Mouse (Mus musculus) midbrain, embryonic 16.5 days (tissue): ENCODE measurements around the gene Slc26a1. TPM values are rescaled to one million over a fixed set of nuclear protein-coding genes. Genes with fewer than 3 reads are reported as not detected.

Experiments used
- ATAC-seq: fragments of 200-750 bp; cut with Nextera tagmentation; 2 replicates; pipeline ENCODE4 v1.8.0; 2017; ENCODE audit warnings: moderate TSS enrichment
- H3K27ac ChIP-seq: fragments of 300-500 bp; sonication (generic); 2 replicates; pipeline ENCODE4 v1.5.1; 2014; ENCODE audit warnings: mild to moderate bottlenecking, low read length, mixed read lengths
- H3K27me3 ChIP-seq: fragments of 300-500 bp; sonication (generic); 2 replicates; pipeline ENCODE4 v1.6.1; 2014; ENCODE audit warnings: low read depth, low read length, mixed read lengths; ENCODE audit not compliant: control insufficient read depth, insufficient read depth
- H3K36me3 ChIP-seq: fragments of 300-500 bp; sonication (generic); 2 replicates; pipeline ENCODE4 v1.6.1; 2014; ENCODE audit warnings: mild to moderate bottlenecking, low read length, moderate library complexity, mixed read lengths; ENCODE audit not compliant: control insufficient read depth, insufficient read depth
- H3K4me1 ChIP-seq: fragments of 300-500 bp; sonication (generic); 2 replicates; pipeline ENCODE4 v1.6.1; 2014; ENCODE audit warnings: mild to moderate bottlenecking, low read length, mixed read lengths; ENCODE audit not compliant: control insufficient read depth, insufficient read depth
- H3K4me2 ChIP-seq: fragments of 300-500 bp; sonication (generic); 2 replicates; pipeline ENCODE4 v1.6.1; 2014; ENCODE audit warnings: mild to moderate bottlenecking, low read length, mixed read lengths
- H3K4me3 ChIP-seq: fragments of 300-500 bp; sonication (generic); 2 replicates; pipeline ENCODE4 v1.5.1; 2014; ENCODE audit warnings: low read depth, mild to moderate bottlenecking, low read length, moderate library complexity, mixed read lengths
- H3K9ac ChIP-seq: fragments of 300-500 bp; sonication (generic); 2 replicates; pipeline ENCODE4 v1.6.1; 2014; ENCODE audit warnings: low read depth, low read length, mixed read lengths
- H3K9me3 ChIP-seq: fragments of 300-500 bp; sonication (generic); replicated peaks from 2 replicates; pipeline ENCODE4 v1.6.1; 2014; ENCODE audit warnings: mild to moderate bottlenecking, low read length, mixed read lengths; ENCODE audit not compliant: control insufficient read depth, poor library complexity, severe bottlenecking
- WGBS: fragments of 180-500 bp; shearing (Covaris S2); extraction: QIAGEN DNeasy Blood & Tissue Kit; methylation state at CpG from one replicate; pipeline ENCODE4 v1.1.7; 2014; 5-methylcytosine and 5-hydroxymethylcytosine counted together
- polyA plus RNA-seq: library from polyadenylated mRNA; unstranded; fragments of >200 nt; fragmentation: Nextera tagmentation; extraction: Ambion mirVana; gene quantifications from 2 replicates; pipeline ENCODE4 v1.2.1, GENCODE M21; 2015

Slc26a1 gene
- polyA plus RNA-seq, 1 experiment from 2014 or later: 4.3 TPM

DNA sequence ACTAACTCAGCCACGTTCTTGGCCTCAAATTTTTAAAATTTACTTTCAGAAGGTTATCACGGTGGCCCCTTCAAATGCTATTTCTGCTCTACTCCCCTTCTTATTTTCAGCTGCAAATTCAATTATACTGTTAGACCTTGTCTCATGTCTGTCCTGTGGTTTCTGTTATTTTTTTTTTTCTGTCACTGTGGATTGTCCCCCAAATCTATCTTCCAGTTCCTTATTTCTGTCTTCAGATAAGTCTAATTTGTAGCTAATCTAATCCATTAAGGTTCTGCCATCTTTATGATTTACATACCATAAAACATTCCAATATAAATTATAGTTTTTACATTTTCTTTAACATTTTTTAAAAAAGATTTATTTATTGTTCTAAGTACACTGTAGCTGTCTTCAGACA is 8.0 kb downstream of the Slc26a1 start:
- ATAC-seq: no peak
- no peaks in the 10 kb centered on the region for H3K27me3 ChIP-seq
- WGBS: 84% methylated on average over 2 of the region's 2 CpGs
- no peak overlapping the region for H3K9ac ChIP-seq
- H3K36me3 ChIP-seq: peaks cover 11% of the 10 kb centered on the region
- H3K4me3 ChIP-seq: no peak overlapping the region
- H3K4me1 ChIP-seq: peaks cover 11% of the 10 kb centered on the region
- no peak overlapping the region for H3K4me2 ChIP-seq
- H3K27ac ChIP-seq: no peak overlapping the region
- H3K9me3 ChIP-seq: no peaks in the 10 kb centered on the region

- Histone ChIP-seq H3K9me3 (no peaks in the 10 kb centered on the region), H3K27ac (no peak overlapping the region), H3K4me3 (no peak overlapping the region), H3K27me3 (no peaks in the 10 kb centered on the region), H3K9ac (no peak overlapping the region), H3K4me1 (peaks cover 12% of the 10 kb centered on the region), H3K4me2 (no peak overlapping the region), H3K36me3 (no peaks in the 10 kb centered on the region)
- WGBS: 37% methylated on average over 3 of the region's 3 CpGs
- ATAC-seq: no peak
These were observed 10.3 kb downstream of the Slc26a1 start for GRCm38 (mm10) chr5:108665066-108665465.

DNA sequence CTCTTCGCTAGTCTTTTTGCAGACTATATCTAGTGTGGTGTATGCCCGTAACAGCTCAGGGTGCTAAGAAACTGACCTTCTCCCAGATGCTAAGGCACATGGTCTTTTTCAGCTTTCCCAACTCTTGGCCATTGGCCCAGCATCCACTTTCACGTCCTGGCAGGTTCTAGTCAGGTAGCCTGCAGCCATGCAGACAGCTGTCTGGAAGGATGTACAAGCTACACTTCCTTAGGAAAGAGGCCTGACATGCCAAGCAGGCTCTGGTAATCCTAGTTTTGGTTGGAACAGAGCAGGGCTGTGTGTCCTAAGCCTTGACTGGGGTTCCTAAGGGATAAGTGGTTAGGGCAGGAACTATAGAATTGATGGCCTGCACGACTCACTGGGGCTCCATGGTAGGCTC is 12.6 kb downstream of the Slc26a1 start:
- H3K27ac ChIP-seq: no peak overlapping the region
- no peaks in the 10 kb centered on the region for H3K36me3 ChIP-seq
- no peak overlapping the region for H3K4me3 ChIP-seq
- no peaks in the 10 kb centered on the region for H3K27me3 ChIP-seq
- H3K4me2 ChIP-seq: no peak overlapping the region
- H3K9me3 ChIP-seq: no peaks in the 10 kb centered on the region
- 85% methylated on average over 4 of the region's 4 CpGs for WGBS
- ATAC-seq: no peak
- peaks cover 23% of the 10 kb centered on the region for H3K4me1 ChIP-seq
- no peak overlapping the region for H3K9ac ChIP-seq

DNA sequence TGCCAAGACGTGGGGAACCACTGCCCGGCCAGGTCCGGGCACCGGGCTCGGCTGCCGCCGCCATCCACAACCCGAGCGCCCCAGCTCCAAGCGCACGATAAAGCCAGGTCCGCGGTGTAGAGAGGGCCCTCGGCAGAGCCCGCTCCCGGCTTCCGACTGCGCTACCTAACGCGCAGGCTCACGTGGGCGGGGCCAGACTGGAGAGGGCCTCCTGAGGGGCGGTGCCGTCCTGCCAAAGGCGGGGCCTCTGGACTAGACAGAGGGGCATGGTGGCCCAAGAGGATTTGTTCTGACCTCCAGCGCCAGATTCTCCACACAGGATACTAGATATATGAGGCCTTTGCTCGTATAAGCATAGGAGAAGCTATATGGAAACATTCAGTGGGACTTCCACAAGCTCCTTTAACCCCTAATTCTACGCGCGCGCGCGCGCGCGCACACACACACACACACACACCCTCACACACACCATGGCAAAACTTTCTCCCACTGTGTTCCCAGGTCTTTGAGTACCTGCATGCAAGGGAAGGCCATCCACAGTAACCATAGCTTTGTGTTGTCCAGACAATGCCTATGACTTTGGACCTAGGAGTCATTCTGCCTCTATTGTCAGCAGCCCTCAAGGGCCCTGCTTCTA is 14.6 kb downstream of the Slc26a1 start:
- peak overlapping the region; percentile 94 for H3K9ac ChIP-seq
- 14% methylated on average over 36 of the region's 36 CpGs for WGBS
- peak; percentile 97 for ATAC-seq
- H3K4me2 ChIP-seq: peak overlapping the region; percentile 92
- H3K27me3 ChIP-seq: no peaks in the 10 kb centered on the region
- peaks cover 23% of the 10 kb centered on the region for H3K4me1 ChIP-seq
- peaks cover 2% of the 10 kb centered on the region; the same call in 1 of the 2 replicates for H3K36me3 ChIP-seq
- no peaks in the 10 kb centered on the region for H3K9me3 ChIP-seq
- peak overlapping the region; percentile 59 for H3K4me3 ChIP-seq
- peak overlapping the region; percentile 6; the same call in 1 of the 2 replicates for H3K27ac ChIP-seq

- Histone ChIP-seq H3K27me3 (no peaks in the 10 kb centered on the region), H3K36me3 (peaks cover 9% of the 10 kb centered on the region; the same call in 1 of the 2 replicates), H3K27ac (peak within 1 kb of the TSS; percentile 6; the same call in 1 of the 2 replicates), H3K9ac (peak within 1 kb of the TSS; percentile 94), H3K4me1 (peaks cover 23% of the 10 kb centered on the region), H3K4me3 (peak within 1 kb of the TSS; percentile 59), H3K9me3 (no peaks in the 10 kb centered on the region), H3K4me2 (peak within 1 kb of the TSS; percentile 92)
- WGBS: 11% methylated on average over 24 of the region's 24 CpGs
- peak; percentile 61 for ATAC-seq
These were observed 15.4 kb downstream of the Slc26a1 start, which contains the start of gene Idua for GRCm38 (mm10) chr5:108659698-108660631. TSS of gene Idua (plus strand) at chr5:108660331.

DNA sequence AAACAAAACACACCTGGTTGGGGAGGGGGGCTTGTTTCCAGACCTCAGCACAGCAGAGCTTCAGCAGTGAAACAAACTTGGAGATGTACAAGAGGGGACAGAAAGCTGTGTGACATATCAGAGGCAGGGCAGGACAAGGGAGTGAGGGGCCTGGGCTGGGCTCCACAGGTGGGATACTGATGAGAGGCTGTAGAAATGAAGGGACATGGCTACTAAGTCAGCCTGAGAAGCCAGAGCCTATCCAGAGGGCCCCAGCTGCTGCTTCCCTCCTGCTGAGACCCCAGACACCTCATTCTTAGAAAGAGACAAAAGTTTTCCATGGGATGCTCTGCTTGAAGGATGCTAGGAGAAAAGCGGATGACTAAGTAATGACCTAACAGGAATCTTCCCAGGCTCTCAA is 16.8 kb downstream of the Slc26a1 start:
- no peak overlapping the region for H3K4me2 ChIP-seq
- no peak overlapping the region for H3K4me3 ChIP-seq
- peaks cover 21% of the 10 kb centered on the region for H3K36me3 ChIP-seq
- no peak for ATAC-seq
- H3K27ac ChIP-seq: no peak overlapping the region
- H3K9ac ChIP-seq: no peak overlapping the region
- no peaks in the 10 kb centered on the region for H3K27me3 ChIP-seq
- no peaks in the 10 kb centered on the region for H3K9me3 ChIP-seq
- H3K4me1 ChIP-seq: peaks cover 23% of the 10 kb centered on the region
- 77% methylated on average over 1 of the region's 1 CpGs for WGBS

- H3K4me3 ChIP-seq: no peak overlapping the region
- peaks cover 29% of the 10 kb centered on the region for H3K36me3 ChIP-seq
- no peak overlapping the region for H3K27ac ChIP-seq
- H3K27me3 ChIP-seq: no peaks in the 10 kb centered on the region
- peaks cover 23% of the 10 kb centered on the region for H3K4me1 ChIP-seq
- ATAC-seq: no peak
- H3K9ac ChIP-seq: no peak overlapping the region
- no peak overlapping the region for H3K4me2 ChIP-seq
- 81% methylated on average over 5 of the region's 5 CpGs for WGBS
- no peaks in the 10 kb centered on the region for H3K9me3 ChIP-seq
These were observed 18.0 kb downstream of the Slc26a1 start for GRCm38 (mm10) chr5:108657406-108657805.

- Histone ChIP-seq H3K9ac (no peak overlapping the region), H3K9me3 (no peaks in the 10 kb centered on the region), H3K4me2 (no peak overlapping the region), H3K27ac (no peak overlapping the region), H3K4me3 (no peak overlapping the region), H3K4me1 (peaks cover 21% of the 10 kb centered on the region), H3K36me3 (peaks cover 33% of the 10 kb centered on the region), H3K27me3 (no peaks in the 10 kb centered on the region)
- no peak for ATAC-seq
- 94% methylated on average over 15 of the region's 15 CpGs for WGBS
These were observed 19.3 kb downstream of the Slc26a1 start for GRCm38 (mm10) chr5:108655891-108656650.
